7 mouse cellular contexts compared by ENCODE assay signal in genomic region chr7:66218193-66219014, GRCm38 (mm10).
A peak's percentile ranks its signal among the peaks of the same experiment; 100 is the strongest.
DNase-seq lines count a peak whose midpoint lies in the region; ATAC-seq lines count a peak whose summit lies in the region.

No protein-coding gene starts in this region.

- H3K27me3 ChIP-seq in intestine, embryonic 14.5 days (replicated peaks; ENCODE audit: control insufficient read depth, insufficient read depth, low read length) = no peaks in the 10 kb centered on the region
- H3K27me3 ChIP-seq in liver, embryonic 16.5 days (ENCODE audit: control insufficient read depth, insufficient read depth, low read depth, low read length) = no peaks in the 10 kb centered on the region

- 35% methylated on average over 9 of the region's 9 CpGs for WGBS in intestine, embryonic 14.5 days
- 32% methylated on average over 9 of the region's 9 CpGs for WGBS in liver, embryonic 16.5 days (ENCODE audit: insufficient replicate concordance)

- H3K4me1 ChIP-seq in intestine, embryonic 14.5 days (replicated peaks; ENCODE audit: control insufficient read depth, insufficient read depth, low read length) = peaks cover 16% of the 10 kb centered on the region
- peaks cover 7% of the 10 kb centered on the region for H3K4me1 ChIP-seq in liver, embryonic 16.5 days (ENCODE audit: control insufficient read depth, low read depth, low read length)

- H3K27ac ChIP-seq in intestine, embryonic 14.5 days (ENCODE audit: low read depth) = peak overlapping the region; percentile 78
- peak overlapping the region; percentile 65 for H3K27ac ChIP-seq in liver, embryonic 16.5 days (ENCODE audit: low read length)

- no peak overlapping the region for H3K4me3 ChIP-seq in intestine, embryonic 14.5 days (ENCODE audit: low read depth, low read length)
- H3K4me3 ChIP-seq in liver, embryonic 16.5 days (ENCODE audit: low read depth, low read length) = no peak overlapping the region

- no peaks in the 10 kb centered on the region for H3K9me3 ChIP-seq in intestine, embryonic 14.5 days (ENCODE audit: control insufficient read depth, low read length)
- no peaks in the 10 kb centered on the region for H3K9me3 ChIP-seq in liver, embryonic 16.5 days (replicated peaks; ENCODE audit: control insufficient read depth, low read length)

- no peak overlapping the region for H3K9ac ChIP-seq in intestine, embryonic 14.5 days (ENCODE audit: low read length)
- H3K9ac ChIP-seq in liver, embryonic 16.5 days (ENCODE audit: low read depth, low read length) = no peak overlapping the region

- no peak overlapping the region for H3K4me2 ChIP-seq in intestine, embryonic 14.5 days (ENCODE audit: low read length)
- H3K4me2 ChIP-seq in liver, embryonic 16.5 days (ENCODE audit: low read depth, low read length) = no peak overlapping the region

- DNase-seq in adipocyte (ENCODE audit: low spot score) = peak; percentile 53
- peak; percentile 65 to 72 for DNase-seq in cerebellum, postnatal 14 days
- peak; percentile 47 to 72 for DNase-seq in gastrocnemius, postnatal 4 days (ENCODE audit: low spot score in 2 of 2)
- DNase-seq in intestine, embryonic 14.5 days (ENCODE audit: low spot score) = peak; percentile 58
- DNase-seq in skeletal muscle tissue, adult 2 months (ENCODE audit: low read depth, low spot score) = peak; percentile 57
- DNase-seq in c-Kit-positive CD71-positive TER-119-positive erythroid progenitor cells, embryonic 14.5 days (ENCODE audit: low spot score) = no peak

- no peak for ATAC-seq in intestine, embryonic 14.5 days (replicated peaks; ENCODE audit: low FRiP score, low TSS enrichment, low read depth)
- peak; percentile 41; the same call in 1 of the 2 replicates for ATAC-seq in liver, embryonic 16.5 days (ENCODE audit: low read depth)

- no peaks in the 10 kb centered on the region for H3K36me3 ChIP-seq in intestine, embryonic 14.5 days (ENCODE audit: control insufficient read depth, insufficient read depth, low read length)
- no peaks in the 10 kb centered on the region for H3K36me3 ChIP-seq in liver, embryonic 16.5 days (ENCODE audit: control insufficient read depth, insufficient read depth)
